Mouse (Mus musculus): ENCODE measurements at regions not wholly inside any gene's neighbourhood (a gene's known extent, or its start where the extent isn't known, plus 50 kb on each side); places are given as distances from the start of the nearest gene placed in this dataset.
"Not testable (repeated sequence)": the region's sequence is repeated elsewhere in the genome, so short reads cannot be mapped to it uniquely, and the experiment has no call there.

- DNase-seq (ENCODE audit: low read depth) = no peak
These were observed 251.2 kb upstream of the Kcnh8 start for GRCm38 (mm10) chr17:52351293-52351692.

GRCm38 (mm10) chr17:52350696-52351095, 251.8 kb upstream of the Kcnh8 start:
- no peak for DNase-seq (ENCODE audit: low read depth)

DNA sequence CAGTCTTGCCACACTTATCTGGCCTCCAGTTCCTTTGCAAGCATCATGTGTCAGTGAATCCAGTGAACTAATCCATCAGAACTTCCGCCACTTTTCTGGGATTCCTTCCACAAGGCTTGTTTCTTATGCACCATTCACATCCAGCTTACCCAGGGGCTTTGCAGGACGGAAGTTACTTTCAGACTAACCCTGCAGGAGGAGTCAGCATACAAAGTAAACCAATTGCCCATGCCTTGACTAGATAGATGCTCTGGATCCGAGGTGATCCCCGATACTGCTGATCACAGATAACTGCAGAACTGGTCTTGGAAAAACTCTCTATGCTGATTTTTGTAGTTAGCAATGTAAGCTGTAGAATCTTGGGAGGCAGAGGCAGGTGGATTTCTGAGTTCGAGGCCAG, 252.6 kb upstream of the Kcnh8 start:
- no peak for DNase-seq (ENCODE audit: low read depth)

GRCm38 (mm10) chr17:52348481-52349083, 253.9 kb upstream of the Kcnh8 start:
- DNase-seq (ENCODE audit: low read depth) = no peak

DNA sequence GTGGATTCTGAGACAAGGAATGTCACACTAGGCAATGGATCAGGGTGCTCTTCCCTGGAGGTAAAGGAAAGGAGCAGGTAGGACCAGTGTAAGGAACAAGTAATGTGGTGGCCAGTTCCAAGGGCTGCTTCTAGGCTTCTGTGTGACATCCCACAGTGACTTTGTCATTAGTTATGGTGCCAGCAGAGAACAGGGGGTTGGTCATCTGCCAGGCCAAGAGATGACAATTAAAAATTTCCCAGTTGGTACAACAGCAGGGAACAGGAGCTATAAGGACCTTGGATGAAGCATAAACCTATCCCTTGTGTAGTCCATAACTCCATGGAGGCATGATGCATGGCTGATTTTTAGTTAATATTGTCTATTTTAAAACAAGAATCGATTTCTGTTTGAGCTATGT, 281.9 kb upstream of the Kcnh8 start:
- no peak for DNase-seq (ENCODE audit: low read depth)

DNA sequence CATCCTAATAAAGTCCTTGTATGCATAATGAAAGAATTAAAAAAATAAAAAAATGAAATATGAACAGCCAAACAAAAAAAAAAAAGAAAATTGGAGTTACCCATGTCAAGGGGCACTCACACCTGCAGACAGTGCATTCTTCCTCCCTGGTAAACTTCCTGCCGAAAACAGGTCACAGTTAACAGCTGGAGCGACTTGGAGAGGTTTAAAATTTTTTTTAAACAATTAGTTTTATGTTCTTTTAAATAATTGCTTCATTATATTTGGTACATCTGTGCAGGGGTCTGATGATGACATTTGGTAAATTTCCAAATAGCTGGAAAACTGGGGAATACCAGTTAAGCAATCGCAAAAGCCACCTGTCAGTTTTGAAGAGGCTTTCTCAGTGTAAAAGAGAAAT, 285.5 kb upstream of the Kcnh8 start:
- no peak for DNase-seq (ENCODE audit: low read depth)

DNA sequence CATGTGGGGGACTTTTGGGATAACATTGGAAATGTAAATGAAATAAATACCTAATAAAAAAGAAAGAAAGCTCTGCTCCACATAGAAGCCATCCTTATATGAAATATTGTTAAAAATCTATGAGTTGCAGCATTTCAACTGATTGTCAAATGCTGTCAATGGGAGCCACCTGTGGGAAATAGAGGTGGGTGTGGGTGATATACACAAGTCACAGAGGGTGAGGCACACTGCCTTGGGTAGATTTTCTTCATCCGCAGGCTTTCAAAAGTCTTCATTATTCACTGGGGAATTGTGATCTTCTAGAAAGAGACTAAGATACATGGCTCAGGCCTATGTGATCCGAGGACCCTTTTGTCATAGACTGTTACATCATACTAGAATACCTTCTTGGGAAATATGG, 286.6 kb upstream of the Kcnh8 start:
- DNase-seq (ENCODE audit: low read depth) = no peak

DNA sequence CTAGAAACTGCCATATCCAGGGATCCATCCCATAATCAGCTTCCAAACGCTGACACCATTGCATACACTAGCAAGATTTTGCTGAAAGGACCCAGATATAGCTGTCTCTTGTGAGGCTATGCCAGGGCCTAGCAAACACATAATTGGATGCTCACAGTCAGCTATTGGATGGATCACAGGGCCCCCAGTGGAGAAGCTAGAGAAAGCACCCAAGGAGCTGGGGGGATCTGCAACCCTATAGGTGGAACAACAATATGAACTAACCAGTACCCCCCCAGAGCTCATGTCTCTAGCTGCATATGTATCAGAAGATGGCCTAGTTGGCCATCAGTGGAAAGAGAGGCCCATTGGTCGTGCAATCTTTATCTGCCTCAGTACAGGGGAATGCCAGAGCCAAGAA, 287.1 kb upstream of the Kcnh8 start:
- DNase-seq (ENCODE audit: low read depth) = not testable (repeated sequence)

DNA sequence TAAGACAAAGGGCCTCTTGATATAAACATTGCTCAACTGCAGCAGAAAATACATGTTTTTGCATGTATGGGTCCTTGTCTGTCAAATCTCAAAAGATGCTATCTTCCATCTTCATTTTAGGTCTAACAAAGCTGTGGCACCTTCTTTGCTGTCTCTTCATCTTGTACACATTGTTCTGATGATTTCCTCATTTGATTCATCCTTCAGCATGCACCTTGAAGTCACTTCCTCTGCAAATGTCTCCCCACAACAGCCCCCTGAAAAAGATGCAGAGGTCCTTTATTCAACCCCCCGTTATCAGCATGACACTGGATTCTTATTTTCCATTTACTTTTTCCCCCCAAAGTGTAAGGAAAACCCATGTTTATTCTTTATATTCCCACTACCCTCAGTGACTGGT, 290.5 kb upstream of the Kcnh8 start:
- DNase-seq (ENCODE audit: low read depth) = no peak

DNA sequence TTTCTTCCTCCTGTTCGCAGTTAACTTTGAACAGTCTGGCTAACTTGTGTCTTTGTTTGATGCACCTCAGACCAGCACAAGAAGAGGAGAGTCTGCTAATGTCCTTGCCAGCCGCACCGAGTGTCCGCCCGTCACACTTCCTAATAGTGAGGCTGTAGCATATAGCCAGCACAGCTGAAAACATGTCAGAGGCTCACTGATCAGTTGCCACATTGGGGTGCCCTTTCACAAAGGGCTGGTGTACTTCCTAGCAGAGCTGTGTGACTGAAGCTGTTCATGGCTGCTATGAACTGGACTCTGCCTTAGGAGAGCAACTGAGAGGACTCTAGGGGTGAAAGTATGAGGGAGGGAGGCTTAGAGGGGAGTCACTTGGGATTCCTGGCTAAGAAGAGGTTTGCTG, 293.7 kb upstream of the Kcnh8 start:
- DNase-seq (ENCODE audit: low read depth) = no peak

GRCm38 (mm10) chr17:52304133-52304532, 298.4 kb upstream of the Kcnh8 start:
- DNase-seq (ENCODE audit: low read depth) = no peak

DNA sequence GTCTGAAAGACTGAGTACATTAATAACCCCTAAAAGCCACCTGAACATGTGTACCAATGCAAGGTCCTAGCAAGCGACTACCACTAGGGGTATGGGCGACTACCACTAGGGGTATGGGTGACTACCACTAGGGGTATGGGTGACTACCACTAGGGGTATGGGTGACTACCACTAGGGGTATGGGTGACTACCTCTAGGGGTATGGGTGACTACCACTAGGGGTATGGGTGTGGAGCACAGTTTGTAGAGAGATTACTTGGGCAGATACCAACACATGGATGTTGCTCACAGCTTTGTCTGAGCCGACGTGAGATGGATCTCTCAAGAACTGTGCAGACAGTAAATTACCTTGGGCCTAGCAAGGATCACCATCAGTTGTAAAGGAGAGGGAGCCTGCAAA, 299.2 kb upstream of the Kcnh8 start:
- DNase-seq (ENCODE audit: low read depth) = no peak

GRCm38 (mm10) chr17:52299769-52300168, 302.7 kb upstream of the Kcnh8 start:
- no peak for DNase-seq (ENCODE audit: low read depth)

GRCm38 (mm10) chr17:52285392-52285791, 317.1 kb upstream of the Kcnh8 start:
- DNase-seq (ENCODE audit: low read depth) = no peak

- no peak for DNase-seq (ENCODE audit: low read depth)
These were observed 320.2 kb upstream of the Kcnh8 start for GRCm38 (mm10) chr17:52282264-52282663.

DNA sequence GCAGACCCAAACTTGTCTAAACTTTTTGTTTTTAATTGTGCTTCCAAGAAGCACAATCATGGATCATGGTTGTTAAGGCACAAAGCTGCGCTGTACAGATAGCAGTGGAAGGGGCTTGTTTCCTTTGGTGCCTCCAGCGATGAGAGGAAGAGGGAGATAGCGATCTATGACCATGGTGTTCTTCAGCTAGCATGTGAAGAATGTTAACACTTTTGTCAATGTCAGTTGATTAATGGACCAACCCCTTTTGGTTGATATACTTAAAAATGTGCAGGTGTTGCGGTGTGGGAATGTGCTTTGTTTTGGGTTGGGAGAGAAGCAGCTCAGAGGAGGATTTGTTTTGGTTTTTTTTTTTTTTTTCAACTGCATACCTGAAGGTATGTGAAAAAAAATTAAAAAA, 324.0 kb upstream of the Kcnh8 start:
- DNase-seq (ENCODE audit: low read depth) = no peak

DNA sequence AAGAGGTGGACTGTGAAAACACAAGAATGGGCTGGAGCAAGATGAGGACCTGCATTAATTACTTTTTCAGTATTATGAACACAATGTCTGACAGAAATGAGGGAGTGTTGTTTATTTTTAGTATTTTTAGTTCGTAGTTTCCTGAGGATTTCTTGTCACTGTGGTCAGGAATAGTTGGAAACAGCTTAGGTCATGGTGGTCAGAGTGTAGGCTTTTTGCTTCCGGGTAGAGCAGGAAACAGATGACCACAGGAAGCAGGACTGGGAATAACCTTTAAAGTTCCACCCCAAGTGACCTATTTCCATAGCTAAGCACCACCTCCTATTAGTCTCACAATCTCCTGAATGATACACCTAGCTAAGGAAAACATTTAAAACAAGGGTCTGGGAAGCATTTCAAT, 333.7 kb upstream of the Kcnh8 start:
- DNase-seq (ENCODE audit: low read depth) = no peak

GRCm38 (mm10) chr17:52251284-52251683, 351.2 kb upstream of the Kcnh8 start:
- no peak for DNase-seq (ENCODE audit: low read depth)

- no peak for DNase-seq (ENCODE audit: low read depth)
These were observed 376.9 kb upstream of the Kcnh8 start for GRCm38 (mm10) chr17:52225584-52225983.

GRCm38 (mm10) chr17:52220422-52220821, 382.1 kb upstream of the Kcnh8 start:
- no peak for DNase-seq (ENCODE audit: low read depth)

- DNase-seq (ENCODE audit: low read depth) = no peak
These were observed 384.3 kb upstream of the Satb1 start for GRCm38 (mm10) chr17:52217411-52217810.

- no peak for DNase-seq (ENCODE audit: low read depth)
These were observed 379.9 kb upstream of the Satb1 start for GRCm38 (mm10) chr17:52212944-52213343.

- no peak for DNase-seq (ENCODE audit: low read depth)
These were observed 377.4 kb upstream of the Satb1 start for GRCm38 (mm10) chr17:52210483-52210882.

GRCm38 (mm10) chr17:52197731-52198130, 364.6 kb upstream of the Satb1 start:
- no peak for DNase-seq (ENCODE audit: low read depth)

- DNase-seq (ENCODE audit: low read depth) = no peak
These were observed 363.7 kb upstream of the Satb1 start for GRCm38 (mm10) chr17:52196811-52197210.

Measured in c-Kit-positive CD71-positive TER-119-negative erythroid progenitor cells, embryonic 14.5 days (primary cell).